Mouse (Mus musculus) limb, embryonic 12.5 days (tissue): ENCODE measurements around the gene Ccr6. TPM values are rescaled to one million over a fixed set of nuclear protein-coding genes. Genes with fewer than 3 reads are reported as not detected.
"Not testable (repeated sequence)": the region's sequence is repeated elsewhere in the genome, so short reads cannot be mapped to it uniquely, and the experiment has no call there.

ENCODE experiments used
- ATAC-seq: fragments of 200-750 bp; cut with Nextera tagmentation; 2 replicates; pipeline ENCODE4 v1.8.0; 2017; ENCODE audit warnings: low read depth, moderate TSS enrichment; ENCODE audit not compliant: insufficient number of reproducible peaks, insufficient read depth, low FRiP score, low TSS enrichment
- H3K27ac ChIP-seq: fragments of 300-500 bp; sonication (generic); 2 replicates; pipeline ENCODE4 v1.5.1; 2016; ENCODE audit warnings: mild to moderate bottlenecking, moderate library complexity
- H3K27me3 ChIP-seq: fragments of 300-500 bp; sonication (generic); 2 replicates; pipeline ENCODE4 v1.6.1; 2016; ENCODE audit warnings: mild to moderate bottlenecking, moderate library complexity
- H3K36me3 ChIP-seq: fragments of 300-500 bp; sonication (generic); 2 replicates; pipeline ENCODE4 v1.6.1; 2016; ENCODE audit warnings: mild to moderate bottlenecking, moderate library complexity
- H3K4me1 ChIP-seq: fragments of 300-500 bp; sonication (generic); replicated peaks from 2 replicates; pipeline ENCODE4 v1.6.1; 2016
- H3K4me2 ChIP-seq: fragments of 300-500 bp; sonication (generic); 2 replicates; pipeline ENCODE4 v1.6.1; 2016; ENCODE audit warnings: mild to moderate bottlenecking, moderate library complexity
- H3K4me3 ChIP-seq: fragments of 300-500 bp; sonication (generic); replicated peaks from 2 replicates; pipeline ENCODE4 v1.5.1; 2016; ENCODE audit warnings: mild to moderate bottlenecking
- H3K9ac ChIP-seq: fragments of 300-500 bp; sonication (generic); replicated peaks from 2 replicates; pipeline ENCODE4 v1.6.1; 2016; ENCODE audit warnings: mild to moderate bottlenecking, moderate library complexity
- H3K9me3 ChIP-seq: fragments of 300-500 bp; sonication (generic); 2 replicates; pipeline ENCODE4 v1.6.1; 2016; ENCODE audit warnings: mild to moderate bottlenecking, moderate library complexity
- WGBS: fragments of 180-500 bp; shearing (Covaris S2); methylation state at CpG from one replicate; pipeline ENCODE4 v1.1.7; 2016; 5-methylcytosine and 5-hydroxymethylcytosine counted together
- polyA plus RNA-seq: library from polyadenylated mRNA; unstranded; fragments of >200 nt; fragmentation: Nextera tagmentation; extraction: Ambion mirVana; gene quantifications from 2 replicates; pipeline ENCODE4 v1.2.1, GENCODE M21; 2016

Ccr6 gene
- polyA plus RNA-seq, 1 experiment from 2014 or later = not detected

DNA sequence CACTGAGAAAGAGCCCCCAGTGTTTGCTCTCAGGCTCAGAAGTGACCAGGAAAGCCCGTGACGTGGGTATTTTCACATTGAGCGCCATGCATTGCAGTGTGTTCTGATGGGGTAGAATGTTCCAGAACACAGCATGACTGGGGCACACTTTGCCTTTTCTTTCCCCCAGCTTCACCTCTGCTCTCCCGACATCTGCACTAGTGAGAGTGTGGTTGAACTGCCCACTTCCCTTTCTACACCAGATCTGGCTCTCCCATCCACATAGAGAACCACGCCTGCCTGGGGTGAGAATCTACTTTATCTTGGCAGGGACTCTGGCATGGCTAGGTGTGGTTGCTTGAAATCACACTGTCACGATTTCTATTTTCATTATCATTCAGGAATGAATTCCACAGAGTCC is 19.7 kb downstream of the Ccr6 start:
- ATAC-seq = no peak
- 75% methylated on average over 6 of the region's 6 CpGs for WGBS

DNA sequence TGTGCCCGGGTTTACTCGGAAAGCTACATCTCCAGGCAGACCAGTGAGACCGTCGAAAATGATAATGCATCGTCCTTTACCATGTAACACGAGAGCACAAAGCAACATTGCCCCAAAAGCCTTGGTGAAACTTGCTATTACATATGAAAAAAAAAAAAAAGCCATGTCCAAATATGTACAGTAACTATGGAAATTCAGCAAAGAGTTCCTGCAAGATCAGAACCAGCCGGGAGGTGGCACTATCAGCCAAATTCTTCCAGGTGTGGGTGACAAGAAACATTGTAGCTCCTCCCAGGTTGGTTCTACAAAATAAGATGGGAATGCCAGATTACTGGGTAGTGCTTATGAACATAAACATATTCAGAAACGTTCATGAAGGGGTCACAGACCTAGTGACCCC is 21.1 kb downstream of the Ccr6 start:
- Histone ChIP-seq H3K4me3 (no peak overlapping the region), H3K9ac (no peak overlapping the region)

More for the DNA sequence above, 19.7 kb downstream of the Ccr6 start:
- Histone ChIP-seq H3K27me3 (peaks cover 7% of the 10 kb centered on the region; the same call in 1 of the 2 replicates), H3K27ac (no peak overlapping the region), H3K4me3 (no peak overlapping the region), H3K4me2 (no peak overlapping the region), H3K9me3 (no peaks in the 10 kb centered on the region), H3K36me3 (no peaks in the 10 kb centered on the region), H3K9ac (no peak overlapping the region), H3K4me1 (no peaks in the 10 kb centered on the region)

DNA sequence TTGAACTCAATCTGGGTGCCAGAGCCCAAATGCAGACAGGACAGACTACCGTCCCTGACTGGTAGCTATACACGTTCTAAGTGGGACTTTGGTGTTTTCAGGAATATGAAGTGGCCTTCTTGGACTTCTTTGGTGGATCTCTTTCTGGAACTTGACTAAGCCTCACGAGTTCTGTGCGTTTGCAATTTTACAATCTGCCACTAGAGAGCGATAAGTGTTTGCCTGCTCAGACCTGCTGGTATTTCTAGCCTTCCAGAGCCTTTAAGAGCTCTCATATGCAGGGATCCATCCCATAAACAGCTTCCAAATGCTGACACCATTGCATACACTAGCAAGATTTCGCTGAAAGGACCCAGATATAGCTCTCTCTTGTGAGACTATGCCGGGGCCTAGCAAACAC is 28.8 kb downstream of the Ccr6 start:
- H3K27ac ChIP-seq, H3K9ac ChIP-seq, H3K36me3 ChIP-seq, H3K4me3 ChIP-seq, H3K4me2 ChIP-seq, H3K9me3 ChIP-seq, H3K4me1 ChIP-seq, ATAC-seq: not testable (repeated sequence)
- 12% methylated on average over 7 of the region's 7 CpGs for WGBS
- H3K27me3 ChIP-seq = peaks cover 13% of the 10 kb centered on the region

More for the DNA sequence above, 21.1 kb downstream of the Ccr6 start:
- no peak for ATAC-seq
- H3K36me3 ChIP-seq = no peaks in the 10 kb centered on the region
- 74% methylated on average over 8 of the region's 8 CpGs for WGBS
- no peak overlapping the region for H3K27ac ChIP-seq
- no peaks in the 10 kb centered on the region for H3K4me1 ChIP-seq
- peaks cover 11% of the 10 kb centered on the region for H3K27me3 ChIP-seq
- no peak overlapping the region for H3K4me2 ChIP-seq
- H3K9me3 ChIP-seq = no peaks in the 10 kb centered on the region

- H3K9ac ChIP-seq = no peak overlapping the region
- 48% methylated on average over 6 of the region's 6 CpGs for WGBS
Observed at GRCm38 (mm10) chr17:8272054-8272749, 36.4 kb downstream of the Ccr6 start.

DNA sequence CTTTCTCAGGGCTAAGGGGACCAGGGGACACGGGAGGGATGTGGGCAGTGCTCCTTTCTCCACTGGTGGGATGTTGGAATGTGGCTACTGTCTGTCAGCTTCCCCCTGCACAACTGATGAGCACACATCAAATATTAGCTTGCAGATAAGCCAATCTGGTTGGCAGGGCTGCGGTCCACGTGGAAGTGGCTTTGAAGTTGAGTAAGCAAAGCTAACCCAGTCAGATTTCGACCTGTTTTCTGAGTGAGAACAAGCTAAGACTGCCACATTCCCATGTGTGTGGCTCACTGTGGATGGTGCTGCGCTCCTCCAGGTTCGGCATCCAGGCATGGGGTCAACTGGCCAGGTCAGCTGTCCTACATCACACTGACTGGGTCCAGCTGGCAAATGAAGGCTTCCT is 37.1 kb downstream of the Ccr6 start:
- 67% methylated on average over 6 of the region's 6 CpGs for WGBS
- no peaks in the 10 kb centered on the region for H3K36me3 ChIP-seq
- ATAC-seq = no peak

More at GRCm38 (mm10) chr17:8272054-8272749, 36.4 kb downstream of the Ccr6 start:
- Histone ChIP-seq H3K36me3 (no peaks in the 10 kb centered on the region), H3K4me1 (peaks cover 6% of the 10 kb centered on the region), H3K9me3 (no peaks in the 10 kb centered on the region), H3K4me3 (no peak overlapping the region), H3K27me3 (peaks cover 6% of the 10 kb centered on the region), H3K4me2 (no peak overlapping the region), H3K27ac (no peak overlapping the region)
- ATAC-seq = no peak

GRCm38 (mm10) chr17:8276071-8276470 is 40.2 kb downstream of the Ccr6 start:
- H3K4me3 ChIP-seq = no peak overlapping the region
- H3K36me3 ChIP-seq = no peaks in the 10 kb centered on the region
- whole genome bisulfite sequencing = 76% methylated on average over 4 of the region's 4 CpGs
- H3K4me1 ChIP-seq = peaks cover 6% of the 10 kb centered on the region
- peaks cover 6% of the 10 kb centered on the region for H3K27me3 ChIP-seq
- H3K9ac ChIP-seq = no peak overlapping the region
- H3K4me2 ChIP-seq = no peak overlapping the region
- no peak for ATAC-seq
- no peaks in the 10 kb centered on the region for H3K9me3 ChIP-seq
- H3K27ac ChIP-seq = no peak overlapping the region

More for the DNA sequence above, 37.1 kb downstream of the Ccr6 start:
- H3K4me1 ChIP-seq = peaks cover 6% of the 10 kb centered on the region
- no peak overlapping the region for H3K4me3 ChIP-seq
- H3K4me2 ChIP-seq = no peak overlapping the region
- H3K9me3 ChIP-seq = no peaks in the 10 kb centered on the region
- H3K9ac ChIP-seq = no peak overlapping the region
- peaks cover 6% of the 10 kb centered on the region for H3K27me3 ChIP-seq
- no peak overlapping the region for H3K27ac ChIP-seq

DNA sequence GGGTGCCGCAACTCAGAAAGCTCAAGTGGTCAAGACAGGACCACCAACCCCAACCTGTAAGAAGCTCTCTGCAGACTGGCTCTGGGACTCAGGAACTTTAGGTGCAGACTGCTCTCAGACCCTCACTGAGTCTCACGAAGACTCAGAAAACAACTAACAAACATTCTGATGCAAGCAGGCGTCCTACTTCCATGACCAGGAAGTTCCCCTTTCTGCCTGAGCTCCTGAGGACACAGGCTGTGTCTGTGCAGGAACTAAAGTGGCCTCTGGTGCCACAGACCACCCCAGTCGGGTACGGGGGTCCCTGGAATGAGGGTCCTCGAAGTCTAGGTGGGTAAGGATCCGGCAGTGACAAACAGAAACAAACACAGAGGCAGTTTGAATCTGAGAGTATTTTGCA is 40.8 kb downstream of the Ccr6 start:
- ATAC-seq = no peak
- no peaks in the 10 kb centered on the region for H3K9me3 ChIP-seq
- no peak overlapping the region for H3K4me3 ChIP-seq
- peaks cover under 1% of the 10 kb centered on the region; the same call in 1 of the 2 replicates for H3K4me1 ChIP-seq
- no peaks in the 10 kb centered on the region for H3K36me3 ChIP-seq
- WGBS = 80% methylated on average over 7 of the region's 7 CpGs
- H3K27me3 ChIP-seq = peaks cover 6% of the 10 kb centered on the region
- no peak overlapping the region for H3K27ac ChIP-seq
- no peak overlapping the region for H3K4me2 ChIP-seq
- H3K9ac ChIP-seq = no peak overlapping the region

GRCm38 (mm10) chr17:8277266-8277665 is 41.4 kb downstream of the Ccr6 start:
- no peaks in the 10 kb centered on the region for H3K4me1 ChIP-seq
- no peaks in the 10 kb centered on the region for H3K9me3 ChIP-seq
- H3K36me3 ChIP-seq = no peaks in the 10 kb centered on the region
- H3K27ac ChIP-seq = no peak overlapping the region
- H3K4me2 ChIP-seq = no peak overlapping the region
- H3K4me3 ChIP-seq = no peak overlapping the region
- 96% methylated on average over 3 of the region's 3 CpGs for WGBS
- no peak overlapping the region for H3K9ac ChIP-seq
- ATAC-seq = no peak
- H3K27me3 ChIP-seq = peaks cover 6% of the 10 kb centered on the region

DNA sequence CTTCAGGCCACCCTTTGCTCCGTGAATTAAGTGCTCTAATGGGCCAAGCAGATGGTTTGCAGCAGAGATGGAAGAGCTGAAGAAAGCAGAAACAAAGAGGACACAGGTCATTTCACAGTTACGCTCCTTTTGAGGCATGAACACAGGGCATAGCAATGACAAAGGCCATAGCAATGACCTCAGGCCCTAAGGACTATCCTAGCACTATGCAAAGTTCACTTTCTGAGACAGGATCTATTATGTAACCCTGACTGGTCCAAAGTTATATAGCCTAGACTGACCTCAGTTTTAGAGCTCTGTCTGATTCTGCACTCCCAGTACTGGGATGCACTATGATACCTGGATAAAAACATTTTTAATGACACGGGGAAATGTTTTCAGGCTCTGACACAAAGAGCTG is 42.5 kb downstream of the Ccr6 start:
- Histone ChIP-seq H3K9ac (no peak overlapping the region), H3K36me3 (no peaks in the 10 kb centered on the region), H3K4me2 (no peak overlapping the region), H3K9me3 (no peaks in the 10 kb centered on the region), H3K4me3 (no peak overlapping the region), H3K27ac (no peak overlapping the region), H3K27me3 (peaks cover 2% of the 10 kb centered on the region; the same call in 1 of the 2 replicates), H3K4me1 (peaks cover 6% of the 10 kb centered on the region; the same call in 1 of the 2 replicates)
- 61% methylated on average over 3 of the region's 3 CpGs for WGBS
- no peak for ATAC-seq

GRCm38 (mm10) chr17:8282821-8283525 is 47.1 kb downstream of the Ccr6 start, which contains the start of gene Mpc1:
TSS of gene Mpc1 (plus strand) at chr17:8282904.
- WGBS = 1% methylated on average over 35 of the region's 35 CpGs
- H3K27ac ChIP-seq = peak within 1 kb of the TSS; percentile 94
- peaks cover 16% of the 10 kb centered on the region for H3K4me1 ChIP-seq

GRCm38 (mm10) chr17:8283526-8284253 is 47.8 kb downstream of the Ccr6 start:
- peak; percentile 98 for ATAC-seq
- under 1% methylated on average over 77 of the region's 77 CpGs for WGBS
- Histone ChIP-seq H3K36me3 (no peaks in the 10 kb centered on the region), H3K4me3 (peak overlapping the region; percentile 83), H3K4me1 (peaks cover 16% of the 10 kb centered on the region), H3K4me2 (peak overlapping the region; percentile 100), H3K27ac (peak overlapping the region; percentile 94), H3K9ac (peak overlapping the region; percentile 79), H3K27me3 (peaks cover 5% of the 10 kb centered on the region; the same call in 1 of the 2 replicates), H3K9me3 (no peaks in the 10 kb centered on the region)

More at GRCm38 (mm10) chr17:8282821-8283525, 47.1 kb downstream of the Ccr6 start, which contains the start of gene Mpc1:
- H3K36me3 ChIP-seq = no peaks in the 10 kb centered on the region
- H3K27me3 ChIP-seq = peaks cover 5% of the 10 kb centered on the region; the same call in 1 of the 2 replicates
- peak within 1 kb of the TSS; percentile 100 for H3K4me2 ChIP-seq
- H3K9me3 ChIP-seq = no peaks in the 10 kb centered on the region
- peak within 1 kb of the TSS; percentile 79 for H3K9ac ChIP-seq
- H3K4me3 ChIP-seq = peak within 1 kb of the TSS; percentile 83
- peak; percentile 77 for ATAC-seq
